Mouse (Mus musculus): ENCODE data around the gene Sprr2a2. TPM values are rescaled to one million over a fixed set of nuclear protein-coding genes. Genes with fewer than 3 reads are reported as not detected.
"Not testable (repeated sequence)": the region's sequence is repeated elsewhere in the genome, so short reads cannot be mapped to it uniquely, and the experiment has no call there.

Gene Sprr2a2
- total RNA-seq, 2 experiments from 2014 or later: not detected

GRCm38 (mm10) chr3:92273504-92273903, 57.8 kb downstream of the Sprr2a2 start:
- DNase-seq (ENCODE audit: low spot score in 2 of 2): not testable (repeated sequence)

- not testable (repeated sequence) for DNase-seq (ENCODE audit: low spot score in 2 of 2)
Measured at GRCm38 (mm10) chr3:92274018-92274417, 58.3 kb downstream of the Sprr2a2 start.

GRCm38 (mm10) chr3:92279663-92280062, 63.9 kb downstream of the Sprr2a2 start:
- DNase-seq (ENCODE audit: low spot score in 2 of 2): not testable (repeated sequence)

- not testable (repeated sequence) for DNase-seq (ENCODE audit: low spot score in 2 of 2)
Measured at GRCm38 (mm10) chr3:92280963-92281606, 65.4 kb downstream of the Sprr2a2 start.

DNA sequence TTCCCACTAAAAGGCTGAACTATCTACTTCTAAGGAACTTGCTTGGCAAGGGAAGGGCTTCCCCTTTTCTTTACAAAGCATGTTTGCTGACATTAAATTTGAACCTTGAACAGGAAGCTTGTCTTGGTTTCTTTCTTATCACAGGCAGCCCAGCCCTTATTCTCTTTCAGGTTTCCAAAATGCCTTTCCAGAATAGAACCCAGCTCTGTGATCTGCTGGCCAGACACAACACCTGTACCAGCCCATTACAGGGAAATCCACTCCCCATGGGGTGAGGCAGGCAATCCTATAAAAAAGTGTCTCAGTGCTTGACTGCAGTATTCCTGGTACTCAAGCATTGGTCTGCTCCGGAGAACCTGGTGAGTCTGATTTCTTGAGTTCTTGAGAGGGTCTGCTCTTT, 69.4 kb downstream of the Sprr2a2 start, which contains the start of gene Sprr2a3:
Gene Sprr2a3 (plus strand): TSS at position 317 of the 400 bp plus-strand sequence.
- not testable (repeated sequence) for DNase-seq (ENCODE audit: low spot score in 2 of 2)

DNA sequence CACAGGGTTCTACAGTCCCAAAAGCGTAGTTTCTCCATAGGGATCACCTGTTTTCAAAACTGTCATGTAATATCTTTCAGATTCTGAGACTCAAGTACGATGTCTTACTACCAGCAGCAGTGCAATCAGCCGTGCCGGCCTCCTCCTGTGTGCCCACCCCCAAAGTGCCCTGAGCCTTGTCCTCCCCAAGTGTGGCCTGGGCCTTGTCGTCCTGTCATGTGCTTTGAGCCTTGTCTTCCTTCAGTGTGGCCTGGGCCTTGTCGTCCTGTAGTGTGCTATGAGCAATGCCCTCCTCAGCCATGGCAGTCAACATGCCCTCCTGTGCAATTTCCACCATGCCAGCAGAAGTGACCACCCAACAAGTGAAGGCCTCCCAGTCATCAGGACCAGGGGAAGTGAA, 72.8 kb downstream of the Sprr2a2 start:
- DNase-seq (ENCODE audit: low spot score in 2 of 2): not testable (repeated sequence)

Other genes starting within 250 kb of the Sprr2a2 start
- not detected for gene Pglyrp3, start 201.3 kb upstream of the Sprr2a2 start, total RNA-seq (2021)
- gene Lor, start 132.8 kb upstream of the Sprr2a2 start, total RNA-seq (2021): 1 to 10 TPM; 4.2 to 4.6 TPM
- gene Prr9, start 92.0 kb upstream of the Sprr2a2 start, total RNA-seq (2021): not detected
- not detected for gene Lelp1, start 73.2 kb upstream of the Sprr2a2 start, total RNA-seq (2021)
- gene Sprr2a1, start 121 bp upstream of the Sprr2a2 start, total RNA-seq (2021): not detected
- gene Sprr2a3, start 69.5 kb downstream of the Sprr2a2 start, total RNA-seq (2021): not detected
- not detected for gene Sprr2b, start 100.7 kb downstream of the Sprr2a2 start, total RNA-seq (2021)
- gene Sprr2d, start 123.2 kb downstream of the Sprr2a2 start, total RNA-seq (2021): not detected
- gene Sprr2e, start 136.2 kb downstream of the Sprr2a2 start, total RNA-seq (2021): not detected
- gene Sprr2f, start 149.3 kb downstream of the Sprr2a2 start, total RNA-seq (2021): not detected
- gene Sprr2h, start 169.8 kb downstream of the Sprr2a2 start, total RNA-seq (2021): not detected
- gene Sprr2i, start 192.1 kb downstream of the Sprr2a2 start, total RNA-seq (2021): not detected
- not detected for gene Sprr2j-ps, start 202.2 kb downstream of the Sprr2a2 start, total RNA-seq (2021)
- 1 to 10 TPM in 1 of 2 experiments, under 1 TPM in 1; 0.89 to 3.5 TPM for gene Gm9774, start 213.5 kb downstream of the Sprr2a2 start, total RNA-seq (2021)
- not detected for gene Sprr2k, start 216.7 kb downstream of the Sprr2a2 start, total RNA-seq (2021)
- gene Sprr1b, start 222.9 kb downstream of the Sprr2a2 start, total RNA-seq (2021): not detected
- gene Sprr3, start 242.8 kb downstream of the Sprr2a2 start, total RNA-seq (2021): not detected

All from layer of hippocampus, adult 18-20 months (tissue).